In genomic region chr3:144050341-144050740, GRCm38 (mm10) we compare ENCODE assay signal across 15 mouse cellular contexts.
"Had no signal": no experiment of that assay in that cellular context is flagged by ENCODE, and none has a peak within 500 bp of the region (broad histone marks: within the 10 kb centered on the region; RNA-seq: fewer than 3 reads in every experiment).

No protein-coding gene starts in this region.

- H3K27me3 ChIP-seq: liver, embryonic 15.5 days; lung, embryonic 15.5 days; megakaryocyte, embryonic 14.5 days; midbrain, embryonic 13.5 days; midbrain, embryonic 15.5 days; neural tube, embryonic 12.5 days had no signal

- DNase-seq: liver, postnatal 0 days; lung, adult 2 months; lung, postnatal 14 days; lung, postnatal 36 days; right cerebral cortex, postnatal 14 days; thymus, adult 18-20 months; thymus, postnatal 14 days; thymus, postnatal 36 days had no signal

- H3K36me3 ChIP-seq: liver, embryonic 15.5 days; lung, embryonic 15.5 days; midbrain, embryonic 13.5 days; midbrain, embryonic 15.5 days; neural tube, embryonic 12.5 days had no signal

- H3K4me1 ChIP-seq: liver, embryonic 15.5 days; lung, embryonic 15.5 days; megakaryocyte, embryonic 14.5 days; midbrain, embryonic 13.5 days; midbrain, embryonic 15.5 days; neural tube, embryonic 12.5 days had no signal

- H3K27ac ChIP-seq: liver, embryonic 15.5 days; lung, embryonic 15.5 days; macrophage; midbrain, embryonic 13.5 days; midbrain, embryonic 15.5 days; neural tube, embryonic 12.5 days had no signal

- H3K4me3 ChIP-seq: liver, embryonic 15.5 days; lung, embryonic 15.5 days; megakaryocyte, embryonic 14.5 days; midbrain, embryonic 13.5 days; midbrain, embryonic 15.5 days; neural tube, embryonic 12.5 days had no signal
